Mouse (Mus musculus) embryo, embryonic 11.5 days (tissue): ENCODE results near the gene Usf2.
"Not testable (repeated sequence)": the region's sequence is repeated elsewhere in the genome, so short reads cannot be mapped to it uniquely, and the experiment has no call there.

Experiments
- DNase-seq: peaks from one replicate; pipeline ENCODE4 v3.0.0-alpha.2; 2012; ENCODE audit warnings: low read depth, low spot score

Gene Usf2

DNA sequence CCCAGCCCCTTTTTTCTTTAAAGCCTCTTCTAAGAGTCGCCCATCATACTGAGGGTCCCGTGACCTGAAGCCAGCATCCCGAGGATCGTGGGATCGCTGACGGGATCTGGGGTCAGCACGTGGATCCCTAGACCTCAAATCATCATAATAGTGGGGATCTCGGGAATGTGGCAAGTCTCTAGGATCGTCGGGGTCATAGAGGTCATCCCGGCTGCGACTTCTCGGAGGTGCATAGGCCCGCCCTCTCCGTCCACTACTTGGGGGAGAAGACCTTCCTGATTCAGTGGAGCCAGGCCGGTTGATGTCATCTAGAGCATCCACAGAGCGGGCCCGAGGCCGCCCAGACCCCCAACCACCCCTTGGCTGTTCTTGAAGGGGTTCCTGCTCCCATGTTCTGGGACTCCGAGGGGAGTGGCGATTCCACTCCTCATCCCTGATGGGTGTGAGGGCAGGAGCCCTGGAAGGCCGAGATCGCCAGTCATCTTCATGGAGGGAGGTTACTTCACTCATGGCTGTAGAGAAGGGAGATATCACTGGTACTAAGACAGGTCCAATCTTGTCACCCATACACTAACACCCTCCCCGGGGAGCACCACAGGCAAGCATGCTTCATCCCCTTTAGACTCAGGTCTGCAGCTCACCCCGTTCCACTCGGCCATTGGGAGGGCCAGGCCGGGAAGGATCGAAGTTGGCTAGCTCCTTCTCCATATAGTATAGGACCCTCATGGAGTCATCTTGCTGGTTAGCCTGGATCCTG lies 1.7 kb upstream of the Usf2 start:
- DNase-seq, result no peak

- DNase-seq, result peak; percentile 86
Observed at GRCm38 (mm10) chr7:30957367-30957783, 772 bp upstream of the Usf2 start.

DNA sequence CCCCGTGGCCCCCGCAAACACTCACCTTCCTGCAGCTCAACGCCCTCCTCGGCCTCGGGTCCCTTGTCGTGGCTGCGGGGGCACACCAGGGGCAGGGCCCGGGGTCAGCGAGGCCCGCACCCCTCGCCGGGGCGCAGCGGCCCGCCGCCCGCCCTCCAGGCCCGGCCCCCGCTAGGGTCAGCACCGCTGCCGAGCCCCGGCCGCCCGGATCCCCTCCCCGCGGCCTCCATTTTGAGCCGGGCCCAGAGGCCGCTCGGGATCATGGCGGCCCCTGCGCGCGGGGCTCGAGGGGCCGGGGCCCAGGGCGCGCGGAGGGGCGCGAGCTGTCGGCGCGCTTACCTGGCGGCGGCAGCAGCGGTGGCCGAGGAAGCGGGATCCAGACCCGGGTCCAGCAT lies 249 bp downstream of the Usf2 start:
- peak; percentile 22 for DNase-seq

DNA sequence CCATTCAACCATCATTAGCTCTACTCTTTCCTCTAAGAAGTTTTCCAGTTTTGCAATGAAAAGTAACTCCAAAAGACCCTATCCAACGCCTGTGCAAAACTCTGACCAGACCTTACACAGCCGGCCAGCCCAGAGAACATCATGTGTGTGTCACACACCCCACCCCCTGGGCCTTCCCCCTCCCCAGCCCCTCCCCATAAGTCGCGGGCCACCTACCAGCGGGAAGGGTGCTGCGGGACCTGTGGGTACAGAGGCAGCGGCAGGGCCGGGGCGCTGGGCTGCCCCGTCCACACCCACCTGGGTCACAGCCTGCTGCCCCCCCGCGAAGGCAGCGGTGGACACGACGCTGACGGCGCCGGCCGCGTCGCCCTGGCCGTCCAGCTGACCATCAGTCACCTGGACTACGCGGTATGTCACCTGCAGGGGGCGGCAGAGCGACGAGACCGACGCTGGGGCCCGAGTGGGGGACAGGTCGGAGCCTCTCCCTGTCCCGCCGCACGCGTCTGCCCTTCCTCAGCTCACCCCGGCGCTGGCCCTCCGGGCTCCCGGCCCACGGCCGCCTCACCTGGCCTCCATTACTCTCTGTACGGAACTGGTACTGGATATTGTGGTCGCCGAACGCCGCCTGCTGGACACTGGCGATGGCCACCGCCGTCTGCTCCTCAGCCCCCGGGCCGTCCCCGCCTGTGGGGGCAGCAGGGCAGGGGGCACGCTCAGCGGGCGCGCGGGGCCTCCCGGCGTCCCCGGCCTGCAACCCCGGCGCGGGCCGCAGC lies 833 bp downstream of the Usf2 start:
- peak; percentile 83 for DNase-seq

DNA sequence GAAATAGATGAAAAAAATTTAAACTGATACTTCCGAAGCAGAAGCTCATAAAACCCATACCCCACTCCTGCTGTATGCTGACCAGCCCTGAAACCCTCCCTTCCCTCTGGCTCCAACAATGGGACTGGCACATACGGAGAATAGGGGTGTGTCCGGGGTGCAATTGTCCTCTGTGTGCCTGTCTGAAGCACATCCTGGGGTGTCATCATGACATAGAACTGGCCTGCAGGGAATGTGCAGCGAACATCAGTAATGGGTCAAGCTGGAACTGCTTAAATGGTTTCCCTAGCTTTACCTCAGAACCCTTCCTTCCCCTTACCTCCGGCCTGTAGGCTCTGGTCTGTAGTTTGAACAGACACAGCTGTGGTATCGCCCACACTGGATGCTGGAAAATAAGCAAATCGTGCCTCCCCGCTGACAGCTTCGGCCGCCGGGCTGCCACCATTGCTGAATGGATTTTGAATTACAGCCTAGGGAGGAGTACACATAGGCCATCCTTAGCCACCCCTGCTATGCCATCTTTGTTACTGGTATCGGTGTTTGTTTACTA lies 1.6 kb downstream of the Usf2 start:
- no peak for DNase-seq

DNA sequence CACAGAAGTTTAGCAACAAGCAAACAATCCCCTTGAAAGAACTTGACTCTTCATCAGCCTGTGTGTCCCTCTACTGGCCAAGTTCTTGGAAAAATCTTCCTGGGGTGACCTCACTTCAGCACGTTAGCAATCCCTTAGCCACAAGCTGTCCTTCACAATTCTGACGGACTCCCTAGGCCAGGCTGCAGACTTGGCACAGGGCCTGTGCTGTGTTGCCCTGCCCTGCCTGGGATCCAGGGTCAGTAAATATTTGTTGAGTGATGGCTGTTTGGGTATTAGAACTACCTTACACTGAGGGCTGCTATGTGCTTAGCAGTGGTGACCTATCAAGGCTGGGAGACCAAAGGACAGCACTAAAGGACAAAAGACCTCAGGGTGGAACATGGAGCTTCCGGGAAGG lies 2.6 kb downstream of the Usf2 start:
- no peak for DNase-seq

GRCm38 (mm10) chr7:30953459-30953858 lies 3.1 kb downstream of the Usf2 start:
- no peak for DNase-seq

- no peak for DNase-seq
Observed at GRCm38 (mm10) chr7:30952441-30953265, 4.0 kb downstream of the Usf2 start.

- not testable (repeated sequence) for DNase-seq
Observed at GRCm38 (mm10) chr7:30949902-30950301, 6.7 kb downstream of the Usf2 start.

DNA sequence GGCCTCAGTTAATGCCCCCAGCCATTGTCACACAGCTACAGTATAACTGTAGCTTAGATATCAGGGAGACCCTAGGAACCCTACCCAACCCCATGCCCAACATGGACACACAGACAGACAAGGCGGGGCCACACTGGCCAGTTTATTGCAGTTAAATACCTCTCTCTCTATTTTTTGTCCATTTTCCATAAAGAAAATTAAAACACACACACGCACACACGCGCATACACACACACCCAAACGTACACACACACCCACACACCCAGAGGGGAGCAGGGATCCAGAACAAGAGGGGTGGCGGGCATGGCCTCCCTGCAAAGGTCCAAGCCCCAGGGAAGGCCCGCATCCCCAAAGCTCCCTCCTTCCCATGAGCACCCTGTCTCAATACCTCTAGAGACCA lies 10.7 kb downstream of the Usf2 start:
- DNase-seq, result no peak

DNA sequence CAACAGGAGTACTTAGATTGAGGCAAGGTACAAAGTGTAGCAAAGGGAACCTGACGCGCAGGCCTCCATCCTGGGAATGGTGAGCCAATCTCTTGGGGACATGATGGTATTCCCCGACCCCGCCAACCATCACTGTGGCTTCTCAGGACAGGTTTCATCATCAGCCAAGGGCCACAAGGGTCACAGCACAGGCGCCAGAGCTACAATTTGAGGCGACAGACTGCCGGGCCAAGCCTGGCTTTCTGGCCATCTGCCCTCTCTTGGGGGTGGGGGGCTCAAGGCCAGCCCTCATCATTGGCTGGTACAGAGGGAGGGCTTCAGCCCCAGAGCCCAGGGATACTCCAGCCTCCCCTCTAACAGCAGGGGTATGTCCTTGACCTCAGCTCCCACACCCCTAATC lies 11.1 kb downstream of the Usf2 start:
- not testable (repeated sequence) for DNase-seq

DNA sequence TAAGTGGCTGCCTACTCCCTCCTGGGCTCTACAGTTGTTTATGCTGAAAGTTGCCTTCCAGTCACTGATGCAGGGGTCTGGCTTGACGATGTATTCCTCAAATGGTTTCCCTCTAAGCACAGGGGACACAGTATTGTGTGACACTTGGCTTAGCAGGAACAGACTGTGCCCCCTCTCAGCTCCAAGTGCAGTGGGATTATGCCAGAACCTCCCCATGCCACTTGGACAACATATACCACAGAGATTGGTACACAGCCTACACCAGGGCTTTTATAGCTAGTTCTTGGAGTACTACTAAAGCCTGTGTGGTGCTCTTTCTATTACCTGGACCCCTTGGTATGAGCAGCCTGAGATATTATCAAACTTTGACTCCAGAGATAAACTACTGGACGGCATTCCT lies 11.9 kb downstream of the Usf2 start:
- DNase-seq, result not testable (repeated sequence)

GRCm38 (mm10) chr7:30943909-30944635 lies 12.5 kb downstream of the Usf2 start, which contains the start of gene Hamp:
Gene Hamp, minus strand, starts transcription at chr7:30944032.
- no peak for DNase-seq

DNA sequence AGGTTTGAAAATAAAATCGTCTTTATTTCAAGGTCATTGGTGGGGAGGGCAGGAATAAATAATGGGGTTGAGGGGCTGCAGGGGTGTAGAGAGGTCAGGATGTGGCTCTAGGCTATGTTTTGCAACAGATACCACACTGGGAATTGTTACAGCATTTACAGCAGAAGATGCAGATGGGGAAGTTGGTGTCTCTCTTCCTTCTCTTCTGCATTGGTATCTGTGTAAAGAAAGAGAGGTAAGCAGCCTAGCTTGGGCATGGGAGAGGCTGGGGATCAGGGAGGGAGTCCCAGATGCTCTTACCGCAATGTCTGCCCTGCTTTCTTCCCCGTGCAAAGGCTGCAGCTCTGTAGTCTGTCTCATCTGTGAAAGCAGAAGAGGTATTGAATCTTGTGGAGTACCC lies 14.2 kb downstream of the Usf2 start:
- not testable (repeated sequence) for DNase-seq

GRCm38 (mm10) chr7:30940070-30940469 lies 16.5 kb downstream of the Usf2 start:
- not testable (repeated sequence) for DNase-seq

DNA sequence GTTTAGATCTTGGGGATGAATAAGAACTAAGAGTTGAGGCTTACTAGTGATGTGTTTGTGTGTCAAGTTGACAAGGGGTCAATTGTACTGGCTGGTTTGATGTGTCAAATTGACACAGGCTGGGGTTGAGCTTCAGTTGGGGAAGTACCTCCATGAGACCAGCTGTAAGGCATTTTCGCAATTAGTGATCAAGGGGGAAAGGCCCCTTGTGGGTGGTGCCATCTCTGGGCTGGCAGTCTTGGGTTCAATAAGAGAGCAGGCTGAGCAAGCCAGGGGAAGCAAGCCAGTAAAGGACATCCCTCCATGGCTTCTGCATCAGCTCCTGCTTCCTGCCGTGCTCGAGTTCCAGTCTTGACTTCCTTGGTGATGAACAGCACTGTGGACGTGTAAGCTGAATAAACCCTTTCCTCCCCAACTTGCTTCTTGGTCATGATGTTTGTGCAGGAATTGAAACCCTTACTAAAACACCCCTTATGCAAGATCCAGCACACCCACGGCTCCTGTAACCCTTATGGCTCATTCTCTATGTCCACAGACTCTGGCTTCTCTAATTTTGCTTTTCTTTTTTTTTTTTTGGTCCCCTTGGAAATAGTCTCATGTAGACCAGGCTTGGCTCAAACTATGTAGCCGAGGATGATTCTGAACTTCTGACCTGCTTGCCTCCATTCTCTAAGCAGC lies 21.0 kb downstream of the Usf2 start:
- DNase-seq, result not testable (repeated sequence)

GRCm38 (mm10) chr7:30924581-30924980 lies 32.0 kb downstream of the Usf2 start, which contains the start of gene Hamp2:
Gene Hamp2, minus strand, starts transcription at chr7:30924681.
- DNase-seq, result not testable (repeated sequence)

DNA sequence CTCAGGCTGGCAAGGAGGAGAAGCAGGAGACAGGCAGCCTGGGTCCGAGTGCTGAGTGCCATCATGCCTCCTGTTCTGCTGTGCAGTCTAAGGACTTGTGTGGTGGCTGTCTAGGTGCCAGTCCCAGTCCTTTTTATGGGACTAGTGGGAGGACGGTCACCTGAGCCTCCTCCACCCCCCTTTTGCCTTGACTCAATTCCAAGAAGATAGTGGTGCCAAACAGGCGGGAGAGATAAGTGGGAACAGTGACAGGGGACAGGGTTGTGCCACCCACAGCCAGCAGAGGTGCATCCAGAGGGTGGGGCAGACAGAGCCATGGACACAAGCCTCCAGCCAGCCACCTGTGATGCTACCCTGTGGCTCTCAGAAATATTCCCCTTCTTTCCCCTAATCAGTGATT lies 32.5 kb downstream of the Usf2 start:
- no peak for DNase-seq

- DNase-seq, result not testable (repeated sequence)
Observed at GRCm38 (mm10) chr7:30922490-30922889, 34.1 kb downstream of the Usf2 start.

- DNase-seq, result no peak
Observed at GRCm38 (mm10) chr7:30920217-30920616, 36.4 kb downstream of the Usf2 start.
